In the genomic region with DNA sequence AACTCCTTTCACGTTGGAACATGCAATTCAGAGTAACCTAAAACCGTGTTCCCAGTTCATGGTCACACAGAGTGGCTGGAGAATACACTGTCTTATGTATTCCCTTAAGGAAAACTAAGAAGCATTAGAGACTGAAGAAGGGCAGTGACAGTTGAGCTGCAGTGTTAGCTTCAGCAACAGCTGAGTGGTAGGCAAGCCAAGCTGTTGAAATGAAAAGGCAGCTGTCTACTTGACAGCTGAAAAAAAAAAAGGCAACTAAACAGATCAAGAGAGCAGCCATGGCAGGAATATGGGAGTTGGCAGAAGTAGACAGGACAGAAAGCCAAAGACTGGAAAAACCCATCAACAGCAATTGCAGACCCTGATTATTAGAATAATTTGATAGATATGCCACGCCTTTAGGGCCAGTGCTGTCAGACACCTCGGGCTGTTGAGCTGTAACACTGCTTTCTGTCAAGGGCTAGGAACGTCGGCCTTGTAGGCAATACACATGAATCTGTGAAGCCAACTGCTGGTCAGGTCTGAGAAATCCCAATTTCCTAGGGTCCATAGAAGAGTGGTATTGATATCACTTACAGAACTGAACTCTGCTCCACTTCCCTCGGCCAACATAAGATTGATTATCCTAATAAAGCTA, we compare ENCODE assay signal across 12 mouse cellular contexts. TPM values are rescaled to one million over a fixed set of nuclear protein-coding genes. Genes with fewer than 3 reads are reported as not detected.
DNase-seq lines count a peak whose midpoint lies in the region; ATAC-seq and TF ChIP-seq lines count a peak whose summit lies in the region.
"Had no signal": no experiment of that assay in that cellular context is flagged by ENCODE, and none has a peak within 500 bp of the region (broad histone marks: within the 10 kb centered on the region; RNA-seq: fewer than 3 reads in every experiment).

No protein-coding gene starts in this region.

- no peak overlapping the region for H3K4me2 ChIP-seq in lung, postnatal 0 days (replicated peaks; ENCODE audit: low read depth, low read length)
- no peak overlapping the region for H3K4me2 ChIP-seq in heart, embryonic 15.5 days
- no peak overlapping the region for H3K4me2 ChIP-seq in midbrain, postnatal 0 days (ENCODE audit: low read depth, low read length, poor library complexity, severe bottlenecking)
- H3K4me2 ChIP-seq in liver, embryonic 12.5 days: no peak overlapping the region
- H3K4me2 ChIP-seq: kidney, embryonic 15.5 days had no signal

- 60% methylated on average over 7 of the region's 7 CpGs for WGBS in lung, postnatal 0 days
- WGBS in heart, embryonic 15.5 days: 45% methylated on average over 7 of the region's 7 CpGs
- WGBS in midbrain, postnatal 0 days: 75% methylated on average over 7 of the region's 7 CpGs
- WGBS in liver, embryonic 12.5 days (ENCODE audit: insufficient replicate concordance): 67% methylated on average over 7 of the region's 7 CpGs

- TF ChIP-seq EP300 in lung, postnatal 0 days (IDR thresholded peaks at IDR 0.05): no peak

- ATAC-seq in lung, postnatal 0 days: peak; percentile 47
- peak; percentile 50 for ATAC-seq in heart, embryonic 15.5 days (replicated peaks; ENCODE audit: insufficient number of reproducible peaks, insufficient read depth, low FRiP score, low read depth)
- no peak for ATAC-seq in midbrain, postnatal 0 days (ENCODE audit: low FRiP score)
- no peak for ATAC-seq in liver, embryonic 12.5 days

- H3K9ac ChIP-seq in lung, postnatal 0 days (replicated peaks; ENCODE audit: low read depth): no peak overlapping the region
- H3K9ac ChIP-seq in heart, embryonic 15.5 days: no peak overlapping the region
- H3K9ac ChIP-seq in midbrain, postnatal 0 days (replicated peaks; ENCODE audit: low read length, poor library complexity, severe bottlenecking): no peak overlapping the region
- no peak overlapping the region for H3K9ac ChIP-seq in liver, embryonic 12.5 days
- H3K9ac ChIP-seq: kidney, embryonic 15.5 days had no signal

- no peak overlapping the region for H3K4me3 ChIP-seq in lung, postnatal 0 days (ENCODE audit: low read depth, low read length)
- no peak overlapping the region for H3K4me3 ChIP-seq in heart, embryonic 15.5 days
- no peak overlapping the region for H3K4me3 ChIP-seq in midbrain, postnatal 0 days (ENCODE audit: low read depth, low read length)
- H3K4me3 ChIP-seq in liver, embryonic 12.5 days: no peak overlapping the region
- H3K4me3 ChIP-seq: kidney, embryonic 15.5 days had no signal

- H3K36me3 ChIP-seq in lung, postnatal 0 days (ENCODE audit: insufficient read depth, low read length): no peaks in the 10 kb centered on the region
- H3K36me3 ChIP-seq in heart, embryonic 15.5 days: no peaks in the 10 kb centered on the region
- no peaks in the 10 kb centered on the region for H3K36me3 ChIP-seq in midbrain, postnatal 0 days (ENCODE audit: insufficient read depth, low read length)
- no peaks in the 10 kb centered on the region for H3K36me3 ChIP-seq in liver, embryonic 12.5 days
- H3K36me3 ChIP-seq: kidney, embryonic 15.5 days had no signal

- no peaks in the 10 kb centered on the region for H3K9me3 ChIP-seq in lung, postnatal 0 days (ENCODE audit: low read length)
- no peaks in the 10 kb centered on the region for H3K9me3 ChIP-seq in heart, embryonic 15.5 days (replicated peaks)
- H3K9me3 ChIP-seq in midbrain, postnatal 0 days (ENCODE audit: low read length): no peaks in the 10 kb centered on the region
- H3K9me3 ChIP-seq in liver, embryonic 12.5 days (replicated peaks): no peaks in the 10 kb centered on the region
- H3K9me3 ChIP-seq: kidney, embryonic 15.5 days had no signal

- no peaks in the 10 kb centered on the region for H3K27me3 ChIP-seq in lung, postnatal 0 days (replicated peaks; ENCODE audit: insufficient read depth, low read length)
- no peaks in the 10 kb centered on the region for H3K27me3 ChIP-seq in heart, embryonic 15.5 days
- H3K27me3 ChIP-seq in midbrain, postnatal 0 days (ENCODE audit: insufficient read depth, low read length): no peaks in the 10 kb centered on the region
- H3K27me3 ChIP-seq in liver, embryonic 12.5 days (replicated peaks): no peaks in the 10 kb centered on the region
- H3K27me3 ChIP-seq: kidney, embryonic 15.5 days had no signal

- TF ChIP-seq CTCF in lung, postnatal 0 days (IDR thresholded peaks at IDR 0.05): no peak
- TF ChIP-seq CTCF in midbrain, postnatal 0 days (IDR thresholded peaks at IDR 0.05): no peak

- DNase-seq in heart, adult 11 months: peak; percentile 68
- DNase-seq in heart, postnatal 25 days (ENCODE audit: low spot score): no peak
- peak; percentile 44 for DNase-seq in lung, postnatal 0 days (ENCODE audit: low spot score)
- no peak for DNase-seq in lung, adult 18-20 months
- DNase-seq in midbrain, postnatal 0 days (ENCODE audit: low spot score): no peak
- DNase-seq in urinary bladder, postnatal 10 days (ENCODE audit: low spot score): no peak
- DNase-seq: adrenal gland, postnatal 10 days; cerebellum, postnatal 36 days; spleen, adult 18-20 months had no signal

- no peak overlapping the region for H3K27ac ChIP-seq in lung, postnatal 0 days (ENCODE audit: low read length)
- H3K27ac ChIP-seq in heart, embryonic 15.5 days: peak overlapping the region; percentile 71
- peak overlapping the region; percentile 73 for H3K27ac ChIP-seq in midbrain, postnatal 0 days (ENCODE audit: low read depth, low read length)
- no peak overlapping the region for H3K27ac ChIP-seq in liver, embryonic 12.5 days
- H3K27ac ChIP-seq: kidney, embryonic 15.5 days had no signal

- H3K4me1 ChIP-seq in lung, postnatal 0 days (ENCODE audit: insufficient read depth, low read depth, low read length): no peaks in the 10 kb centered on the region
- peaks cover 4% of the 10 kb centered on the region; the same call in 1 of the 2 replicates for H3K4me1 ChIP-seq in heart, embryonic 15.5 days (replicated peaks)
- no peaks in the 10 kb centered on the region for H3K4me1 ChIP-seq in midbrain, postnatal 0 days (ENCODE audit: insufficient read depth, low read length)
- no peaks in the 10 kb centered on the region for H3K4me1 ChIP-seq in liver, embryonic 12.5 days
- H3K4me1 ChIP-seq: kidney, embryonic 15.5 days had no signal

- intact Hi-C loops in heart, postnatal 25 days (cut with DNase I): no loop called here

RNA-seq across cellular contexts. Expression of a gene that starts 34.9 kb away (rescaled TPM):
- total RNA-seq in heart, postnatal 25 days (2021): 1 to 10 TPM; 2.0 to 3.0 TPM
- 79.0 and 99.6 TPM in 2 replicates for polyA plus RNA-seq in lung, postnatal 0 days (2015; fragmentation: Nextera tagmentation; extraction: Ambion mirVana)
- polyA plus RNA-seq in heart, embryonic 15.5 days (2015; fragmentation: Nextera tagmentation; extraction: Ambion mirVana): 58.6 and 61.2 TPM in 2 replicates
- total RNA-seq in midbrain, postnatal 0 days (2014; rRNA removed): 238 and 253 TPM in 2 replicates
- 387 and 388 TPM in 2 replicates for polyA plus RNA-seq in midbrain, postnatal 0 days (2015; fragmentation: Nextera tagmentation; extraction: Ambion mirVana)
- polyA plus RNA-seq in liver, embryonic 12.5 days (2016; fragmentation: Nextera tagmentation; extraction: Ambion mirVana): 35.6 and 38.7 TPM in 2 replicates

Comparison
In these comparisons a context has a peak if more than half of its experiments do, and no peak if none do; other contexts are left out.
1. DNase-seq: peak in heart, adult 11 months (single experiment) and lung, postnatal 0 days (single experiment); none in heart, postnatal 25 days (single experiment), lung, adult 18-20 months (0 of 2), midbrain, postnatal 0 days (single experiment) and urinary bladder, postnatal 10 days (single experiment).
2. ATAC-seq: peak in lung, postnatal 0 days (single experiment) and heart, embryonic 15.5 days (single experiment); none in midbrain, postnatal 0 days (single experiment) and liver, embryonic 12.5 days (single experiment).
3. H3K27ac ChIP-seq: peak in heart, embryonic 15.5 days (single experiment) and midbrain, postnatal 0 days (single experiment); none in lung, postnatal 0 days (single experiment) and liver, embryonic 12.5 days (single experiment).